Mouse (Mus musculus): Measurements from ENCODE around the gene Osbpl7. TPM values are rescaled to one million over a fixed set of nuclear protein-coding genes. Genes with fewer than 3 reads are reported as not detected.

Osbpl7 gene
- total RNA-seq (2014; rRNA removed) (10.9 and 13.1 TPM in 2 replicates), polyA plus RNA-seq (2015; fragmentation: Nextera tagmentation; extraction: Ambion mirVana) (7.4 and 8.3 TPM in 2 replicates)

DNA sequence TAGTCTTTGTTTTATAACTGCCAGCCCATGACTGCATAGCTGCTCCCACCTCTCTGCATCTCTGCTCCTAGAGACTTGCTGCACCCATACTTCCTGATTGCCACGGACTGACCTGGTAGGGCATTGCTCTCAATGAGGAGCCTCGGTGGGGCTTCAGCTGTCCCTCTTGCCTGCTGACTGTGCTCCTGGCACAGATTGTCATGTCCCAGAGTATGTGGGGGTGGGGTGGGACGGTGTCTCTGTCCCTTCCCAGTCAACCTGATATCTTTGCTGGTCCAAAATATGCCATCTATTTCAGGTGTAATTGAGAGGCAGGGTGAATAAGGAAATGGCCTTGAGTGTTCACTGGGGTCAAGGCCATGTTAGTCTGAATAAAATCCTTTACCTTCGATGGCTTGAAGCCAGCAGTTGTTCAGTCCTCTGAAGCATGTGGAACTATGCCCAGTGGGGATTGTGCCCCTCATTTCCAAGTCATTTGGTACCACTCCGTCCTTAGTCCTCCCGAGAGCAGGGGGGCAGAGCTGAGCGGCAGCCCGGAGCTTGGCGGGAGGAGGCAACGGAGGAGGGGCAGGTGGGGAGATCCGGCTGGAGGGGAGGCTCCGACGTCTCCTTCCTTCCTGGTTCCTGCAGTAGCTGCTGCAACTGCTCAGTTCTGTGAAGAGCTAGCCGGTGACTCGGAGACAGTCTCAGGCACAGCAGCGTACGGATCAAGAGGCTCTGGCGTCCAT, at the start of gene Osbpl7:
Osbpl7 (plus strand) TSS at position 413 of the 728 bp plus-strand sequence.
- peak; percentile 54 for TF ChIP-seq CTCF (IDR thresholded peaks at IDR 0.05; ENCODE audit: low read depth)
- Histone ChIP-seq H3K4me2 (ENCODE audit: low read depth) (peak within 1 kb of the TSS; percentile 93), H3K36me3 (ENCODE audit: insufficient read depth) (peaks cover 34% of the 10 kb centered on the region), H3K27me3 (ENCODE audit: insufficient read depth, low read length) (no peaks in the 10 kb centered on the region), H3K27ac (ENCODE audit: low read depth, low read length) (peak within 1 kb of the TSS; percentile 69), H3K4me3 (ENCODE audit: low read depth, low read length) (peak within 1 kb of the TSS; percentile 65), H3K9me3 (ENCODE audit: low read length) (no peaks in the 10 kb centered on the region), H3K9ac (peak within 1 kb of the TSS; percentile 69), H3K4me1 (ENCODE audit: insufficient read depth) (peaks cover 8% of the 10 kb centered on the region)
- ATAC-seq = peak; percentile 97
- WGBS = 2% methylated on average over 18 of the region's 18 CpGs
- peak; percentile 86 for DNase-seq

DNA sequence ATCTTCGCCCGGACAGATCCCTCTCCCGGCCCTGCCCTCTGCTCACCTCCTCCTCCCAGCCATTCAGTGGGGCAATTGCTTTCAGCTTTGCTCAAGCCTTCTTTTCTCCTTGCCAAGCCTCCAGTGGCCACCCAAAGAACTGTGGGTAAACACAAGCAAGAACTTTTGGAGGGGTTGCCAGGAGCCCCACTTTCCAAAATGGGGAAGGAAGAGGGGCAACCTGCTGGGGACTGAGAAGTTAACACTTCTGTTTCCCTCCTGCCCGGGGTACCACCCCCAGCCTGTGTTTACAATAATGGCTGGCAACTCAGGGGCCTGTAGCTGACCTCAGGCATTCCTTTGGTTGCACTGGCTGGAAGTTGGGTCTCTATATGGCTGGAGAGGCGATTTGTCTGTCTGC, 47.3 kb upstream of the Osbpl7 start:
- Histone ChIP-seq H3K9me3 (ENCODE audit: low read length) (no peaks in the 10 kb centered on the region), H3K4me3 (ENCODE audit: low read depth, low read length) (no peak overlapping the region), H3K27me3 (ENCODE audit: insufficient read depth, low read length) (no peaks in the 10 kb centered on the region), H3K27ac (ENCODE audit: low read depth, low read length) (no peak overlapping the region), H3K9ac (no peak overlapping the region), H3K4me2 (ENCODE audit: low read depth) (no peak overlapping the region), H3K36me3 (ENCODE audit: insufficient read depth) (no peaks in the 10 kb centered on the region), H3K4me1 (ENCODE audit: insufficient read depth) (no peaks in the 10 kb centered on the region)
- DNase-seq = no peak
- ATAC-seq = no peak
- no peak for TF ChIP-seq CTCF (IDR thresholded peaks at IDR 0.05; ENCODE audit: low read depth)
- 49% methylated on average over 5 of the region's 5 CpGs for WGBS

DNA sequence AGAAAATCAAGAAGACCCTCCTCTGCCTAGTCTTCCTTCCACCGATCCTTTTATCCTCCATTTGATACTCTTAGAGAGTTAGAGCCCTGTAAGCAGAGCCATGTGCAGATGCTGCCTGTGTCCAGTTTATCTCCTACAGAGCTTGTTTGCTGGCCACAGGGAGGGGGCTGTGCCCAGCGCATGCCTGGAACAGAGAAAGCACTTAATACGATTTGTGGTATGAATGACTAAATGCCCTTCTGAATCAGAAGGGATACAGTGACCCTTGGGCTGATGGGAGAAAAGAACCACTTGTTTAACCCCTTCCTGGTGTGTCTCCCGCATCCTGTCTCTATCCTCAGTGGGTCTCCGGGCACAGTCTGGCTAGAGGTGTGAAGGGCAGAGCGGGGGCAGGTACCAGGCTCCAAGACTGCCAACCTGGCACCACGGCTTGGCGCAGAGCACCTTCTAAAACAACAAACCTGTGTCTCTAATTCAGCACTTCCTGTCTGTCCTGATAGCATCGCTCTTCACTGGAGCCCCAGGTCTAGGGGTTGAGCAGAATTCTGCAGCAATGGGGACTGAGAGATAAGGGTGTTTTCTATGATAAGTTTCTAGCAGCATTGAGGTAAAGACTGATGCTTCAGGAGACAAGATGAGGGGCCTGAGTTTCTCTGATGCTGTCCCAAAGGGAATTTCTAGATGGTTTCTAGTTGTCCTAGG, 43.2 kb upstream of the Osbpl7 start:
- no peak overlapping the region for H3K27ac ChIP-seq (ENCODE audit: low read depth, low read length)
- H3K27me3 ChIP-seq (ENCODE audit: insufficient read depth, low read length) = no peaks in the 10 kb centered on the region; the same call in none of the 2 replicates
- H3K4me1 ChIP-seq (ENCODE audit: insufficient read depth) = no peaks in the 10 kb centered on the region
- ATAC-seq (no peak), DNase-seq (no peak)
- no peak overlapping the region for H3K9ac ChIP-seq
- no peaks in the 10 kb centered on the region for H3K36me3 ChIP-seq (ENCODE audit: insufficient read depth)
- H3K4me2 ChIP-seq (ENCODE audit: low read depth) = no peak overlapping the region
- H3K9me3 ChIP-seq (ENCODE audit: low read length) = no peaks in the 10 kb centered on the region
- TF ChIP-seq CTCF (IDR thresholded peaks at IDR 0.05; ENCODE audit: low read depth) = no peak
- no peak overlapping the region for H3K4me3 ChIP-seq (ENCODE audit: low read depth, low read length)
- WGBS = 70% methylated on average over 9 of the region's 9 CpGs

DNA sequence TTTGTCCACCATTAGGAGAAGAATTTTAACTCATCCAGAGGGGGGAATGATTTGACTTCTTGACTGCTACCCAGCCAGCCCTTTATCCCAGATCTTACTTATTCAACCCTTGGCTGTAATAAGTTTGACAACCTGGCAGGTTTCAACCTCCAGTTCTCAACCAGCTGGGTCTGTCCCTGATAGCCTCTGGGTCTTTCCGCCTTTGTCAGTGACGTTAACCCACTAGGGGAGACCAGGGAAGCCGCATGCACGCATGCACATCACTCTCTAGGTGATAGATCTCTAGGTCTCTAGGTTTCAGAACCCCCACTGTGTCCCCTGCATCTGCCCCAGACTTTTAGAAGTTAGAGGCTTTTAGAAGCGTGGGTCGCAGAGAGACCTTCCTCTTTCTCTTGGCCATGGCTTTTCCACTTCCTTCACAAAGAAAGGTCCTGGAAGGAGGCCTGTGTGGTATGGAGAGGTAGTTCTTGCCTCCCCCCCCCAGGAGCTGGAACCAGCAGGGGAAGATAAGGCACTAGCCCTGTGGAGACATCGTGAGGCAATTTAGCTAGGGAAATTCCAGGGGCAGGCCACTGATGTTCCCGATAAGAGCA, 41.1 kb upstream of the Osbpl7 start:
- H3K36me3 ChIP-seq (ENCODE audit: insufficient read depth) = no peaks in the 10 kb centered on the region
- ATAC-seq = no peak
- WGBS = 69% methylated on average over 8 of the region's 8 CpGs

DNA sequence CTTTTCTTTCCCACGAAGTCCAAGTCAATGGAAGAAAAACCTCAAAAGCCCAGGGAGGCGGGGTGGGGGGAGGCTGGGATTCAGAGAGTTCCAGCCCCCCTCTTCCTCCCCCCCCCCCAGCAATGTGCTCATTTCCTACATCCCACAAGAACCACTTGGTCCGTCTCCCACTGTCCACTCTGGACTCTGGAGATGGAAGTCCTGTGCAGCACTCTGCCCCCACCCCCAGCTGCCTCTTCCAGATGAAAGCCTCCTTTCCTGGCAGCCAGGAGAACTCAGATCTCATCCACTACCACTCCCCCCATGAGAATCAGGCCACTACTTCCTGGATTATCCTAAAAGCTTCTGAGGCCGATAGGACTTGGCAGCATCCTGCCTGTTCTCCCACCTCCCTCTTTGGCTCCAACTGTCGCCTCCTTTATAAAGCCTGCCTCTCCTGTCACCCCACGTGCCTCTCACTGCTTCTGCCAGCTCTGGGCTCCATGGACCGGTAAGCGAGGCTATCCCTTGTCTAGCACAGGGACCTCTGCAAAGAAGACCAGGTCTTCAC, 37.2 kb upstream of the Osbpl7 start, which contains the start of gene Sp6:
Sp6 (plus strand) TSS at position 274 of the 550 bp plus-strand sequence.
- no peak for TF ChIP-seq CTCF (IDR thresholded peaks at IDR 0.05; ENCODE audit: low read depth)
- 22% methylated on average over 8 of the region's 8 CpGs for WGBS

More for the DNA sequence above, 41.1 kb upstream of the Osbpl7 start:
- DNase-seq = no peak
- no peak overlapping the region for H3K27ac ChIP-seq (ENCODE audit: low read depth, low read length)
- no peak overlapping the region for H3K9ac ChIP-seq
- H3K4me1 ChIP-seq (ENCODE audit: insufficient read depth) = no peaks in the 10 kb centered on the region
- H3K27me3 ChIP-seq (ENCODE audit: insufficient read depth, low read length) = peaks cover 4% of the 10 kb centered on the region
- H3K9me3 ChIP-seq (ENCODE audit: low read length) = no peaks in the 10 kb centered on the region
- H3K4me3 ChIP-seq (ENCODE audit: low read depth, low read length) = no peak overlapping the region
- no peak overlapping the region for H3K4me2 ChIP-seq (ENCODE audit: low read depth)
- no peak for TF ChIP-seq CTCF (IDR thresholded peaks at IDR 0.05; ENCODE audit: low read depth)

DNA sequence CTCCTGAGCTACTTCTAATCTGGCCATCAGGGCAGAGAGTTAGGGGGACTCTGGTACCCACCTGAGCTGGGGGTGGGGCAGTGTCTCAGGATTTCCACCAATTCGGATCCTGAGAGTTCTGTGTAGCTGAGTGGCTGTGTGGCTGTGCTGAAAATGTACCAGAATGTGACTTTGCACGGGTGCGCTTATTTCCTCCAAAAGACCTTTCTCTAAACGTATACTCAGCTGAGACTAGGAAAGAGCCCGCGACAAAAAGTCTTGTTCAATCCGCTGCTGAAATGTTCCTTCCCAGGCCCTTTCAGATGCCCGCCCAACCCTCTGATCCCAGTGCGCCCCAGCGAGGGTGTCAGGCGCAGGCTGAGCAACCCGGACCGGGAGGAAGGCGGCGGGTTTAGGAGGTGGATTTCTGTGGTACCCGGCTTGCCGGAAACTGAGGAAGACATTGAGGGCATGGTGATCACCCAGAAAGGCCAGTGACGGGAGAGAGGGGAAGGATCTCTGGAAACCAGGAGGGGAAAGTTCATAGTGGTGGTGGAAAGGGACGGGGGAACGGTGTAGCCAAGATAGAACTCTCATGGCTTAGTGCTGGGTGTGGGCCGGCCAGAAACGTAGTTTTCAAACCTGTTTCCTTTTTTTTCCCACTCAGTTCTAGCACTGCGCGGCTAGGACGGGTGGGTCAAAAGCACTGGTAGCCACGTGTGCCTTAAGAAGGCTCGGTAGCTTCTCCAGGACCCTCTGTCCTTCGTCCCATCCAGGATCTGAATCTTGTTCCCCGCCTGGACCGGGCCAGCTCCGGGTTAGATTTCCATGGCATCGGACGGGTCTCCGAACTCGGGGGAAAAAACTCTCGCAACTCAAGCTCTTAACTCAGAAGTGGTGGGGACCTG, 32.5 kb upstream of the Osbpl7 start:
- no peak for DNase-seq
- Histone ChIP-seq H3K27me3 (ENCODE audit: insufficient read depth, low read length) (peaks cover 74% of the 10 kb centered on the region), H3K9me3 (ENCODE audit: low read length) (no peaks in the 10 kb centered on the region), H3K4me1 (ENCODE audit: insufficient read depth) (no peaks in the 10 kb centered on the region; the same call in 1 of the 2 replicates), H3K36me3 (ENCODE audit: insufficient read depth) (no peaks in the 10 kb centered on the region), H3K9ac (no peak overlapping the region), H3K27ac (ENCODE audit: low read depth, low read length) (no peak overlapping the region), H3K4me2 (ENCODE audit: low read depth) (peak overlapping the region; percentile 41), H3K4me3 (ENCODE audit: low read depth, low read length) (peak overlapping the region; percentile 22)
- WGBS = under 1% methylated on average over 36 of the region's 36 CpGs
- TF ChIP-seq CTCF (IDR thresholded peaks at IDR 0.05; ENCODE audit: low read depth) = no peak
- no peak for ATAC-seq

More for the DNA sequence above, 37.2 kb upstream of the Osbpl7 start, which contains the start of gene Sp6:
- Histone ChIP-seq H3K4me3 (ENCODE audit: low read depth, low read length) (no peak within 1 kb of the TSS), H3K36me3 (ENCODE audit: insufficient read depth) (no peaks in the 10 kb centered on the region), H3K9me3 (ENCODE audit: low read length) (no peaks in the 10 kb centered on the region), H3K4me2 (ENCODE audit: low read depth) (no peak within 1 kb of the TSS), H3K27me3 (ENCODE audit: insufficient read depth, low read length) (peaks cover 36% of the 10 kb centered on the region), H3K27ac (ENCODE audit: low read depth, low read length) (no peak within 1 kb of the TSS), H3K4me1 (ENCODE audit: insufficient read depth) (no peaks in the 10 kb centered on the region), H3K9ac (no peak within 1 kb of the TSS)
- ATAC-seq = no peak
- no peak for DNase-seq

Measured in forebrain, postnatal 0 days (tissue).